Mouse (Mus musculus): ENCODE measurements at regions not wholly inside any gene's neighbourhood (a gene's known extent, or its start where the extent isn't known, plus 50 kb on each side); places are given as distances from the start of the nearest gene placed in this dataset.

GRCm38 (mm10) chr11:71976724-71977481 lies 60.4 kb downstream of the Aipl1 start:
- DNase-seq: no peak

DNA sequence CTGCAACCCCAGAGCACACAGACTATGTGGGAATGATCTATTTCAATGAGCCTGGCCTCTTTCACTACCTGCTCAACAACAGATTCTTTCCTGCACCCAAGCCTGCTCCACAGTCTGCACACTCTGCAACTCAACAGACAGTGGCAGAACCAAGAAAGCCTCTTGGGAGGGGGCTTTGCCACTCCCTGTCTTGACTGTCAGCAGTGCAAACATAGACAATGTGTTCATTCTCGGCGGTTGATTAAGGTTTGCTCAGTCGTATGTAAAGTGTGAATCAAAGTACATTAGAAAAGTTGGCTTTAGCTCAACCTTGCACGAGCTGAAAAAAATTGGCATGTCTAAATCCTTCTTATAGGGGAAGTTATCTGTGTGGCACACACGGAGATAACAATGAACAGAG lies 66.0 kb downstream of the Aipl1 start:
- no peak for DNase-seq

DNA sequence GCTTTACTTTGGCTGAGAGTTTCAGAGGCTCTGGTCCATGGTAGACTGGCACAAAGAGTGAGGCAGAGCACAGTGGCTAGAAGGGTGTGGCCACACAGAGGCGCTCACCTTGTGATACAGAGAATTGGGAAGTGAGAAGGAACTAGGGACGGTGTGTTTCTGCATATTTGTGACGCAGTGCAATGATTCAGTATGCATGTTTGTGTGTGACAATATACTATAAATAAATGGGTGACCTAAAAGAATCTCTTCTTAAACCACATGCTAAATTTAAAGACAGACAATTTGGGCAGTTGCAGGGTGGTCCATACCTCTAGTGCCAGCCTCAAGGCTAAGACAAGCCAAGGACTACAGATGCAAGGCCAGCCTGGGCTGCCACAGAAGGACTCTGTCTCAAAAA lies 75.0 kb downstream of the Aipl1 start:
- no peak for DNase-seq

DNA sequence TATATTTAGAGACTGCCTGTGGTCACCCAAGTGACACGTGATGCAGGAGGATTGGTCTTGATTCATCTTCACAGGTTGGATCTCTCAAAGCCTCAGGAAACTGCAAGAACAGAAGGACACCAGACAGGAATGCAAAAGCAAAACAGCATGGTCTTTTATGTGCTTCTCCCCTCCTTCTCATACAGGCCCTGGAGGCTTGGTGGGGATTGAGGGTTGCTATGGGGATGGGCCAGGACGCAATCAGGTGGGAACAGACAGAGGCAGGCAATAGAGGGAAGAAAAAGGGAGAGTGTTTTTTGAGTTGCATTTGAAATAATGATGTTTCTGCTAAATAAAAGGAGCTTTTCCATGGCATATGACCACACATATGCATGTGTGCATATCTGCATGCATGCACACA lies 84.8 kb downstream of the Aipl1 start:
- no peak for DNase-seq

- no peak for DNase-seq
These were observed 90.1 kb downstream of the Aipl1 start for GRCm38 (mm10) chr11:71947161-71947560.

DNA sequence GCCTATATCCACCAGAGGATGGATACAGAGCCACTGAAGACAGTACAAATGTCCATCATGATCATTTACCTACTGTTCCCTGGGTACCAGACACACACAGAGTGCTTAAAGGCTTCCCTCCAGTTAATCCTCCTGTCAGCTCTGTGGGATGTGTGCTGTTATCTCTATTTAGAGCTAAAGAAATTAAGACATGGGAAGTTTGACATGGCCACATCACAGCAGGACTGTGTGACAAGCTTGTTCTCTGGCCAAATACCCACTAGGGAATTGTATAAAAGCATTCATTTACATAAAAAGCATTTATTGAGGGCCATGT lies 92.3 kb downstream of the Aipl1 start:
- DNase-seq: no peak

DNA sequence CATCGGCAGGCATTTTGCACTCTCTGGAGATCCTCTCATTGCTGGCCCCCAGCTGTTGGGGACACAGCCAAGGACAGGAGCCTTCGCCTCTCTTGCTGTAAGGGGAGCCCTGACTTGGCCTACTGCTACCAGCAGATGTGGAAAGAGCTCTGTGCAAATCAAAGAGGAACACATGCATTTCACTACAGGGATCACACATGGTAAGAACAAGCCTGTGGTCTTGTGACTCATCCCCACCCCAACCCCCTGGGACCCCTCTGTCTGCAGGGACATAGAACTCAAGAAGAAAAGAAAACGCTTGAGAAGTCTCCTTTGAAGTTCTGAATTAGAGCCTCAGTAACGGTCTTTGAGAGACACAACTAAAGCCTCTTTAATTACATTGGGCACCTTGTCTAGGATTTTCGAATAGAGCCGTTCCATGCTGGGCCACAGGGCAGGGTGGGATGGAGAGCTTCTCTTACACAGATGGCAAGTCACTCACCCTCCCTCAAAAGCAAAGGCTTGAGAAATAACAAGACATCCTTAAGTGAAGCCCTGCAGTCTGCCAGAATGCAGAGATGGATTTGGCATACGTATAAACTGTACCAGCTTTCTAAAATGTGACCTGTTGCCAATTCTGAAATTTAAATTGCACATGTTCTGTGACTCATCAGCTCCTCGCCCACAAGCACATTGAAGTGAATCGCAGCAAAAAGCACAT lies 92.8 kb downstream of the Aipl1 start:
- DNase-seq: no peak

GRCm38 (mm10) chr11:71943512-71943911 lies 93.8 kb downstream of the Aipl1 start:
- DNase-seq: no peak

GRCm38 (mm10) chr11:71939066-71939465 lies 98.2 kb downstream of the Aipl1 start:
- no peak for DNase-seq

DNA sequence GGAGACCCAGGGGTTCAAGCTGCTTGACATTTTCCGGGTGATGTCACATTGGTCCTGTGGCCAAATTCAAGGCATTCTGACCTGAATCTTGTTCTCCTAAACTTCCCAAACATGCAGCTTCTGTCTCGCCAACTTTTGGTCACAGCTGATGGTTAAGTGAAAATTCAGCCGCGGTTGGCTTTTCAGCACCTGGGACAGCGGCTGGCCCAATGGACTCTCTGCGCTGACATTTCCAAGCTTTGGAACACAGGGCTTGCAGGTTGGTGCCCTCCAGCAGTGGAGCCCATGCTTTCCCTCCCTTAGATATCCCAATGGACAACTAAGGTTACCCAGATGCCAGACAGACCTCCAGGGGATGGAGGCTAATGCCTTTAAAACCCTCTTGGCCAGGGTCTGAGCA lies 100.2 kb downstream of the Aipl1 start:
- DNase-seq: peak; percentile 22

DNA sequence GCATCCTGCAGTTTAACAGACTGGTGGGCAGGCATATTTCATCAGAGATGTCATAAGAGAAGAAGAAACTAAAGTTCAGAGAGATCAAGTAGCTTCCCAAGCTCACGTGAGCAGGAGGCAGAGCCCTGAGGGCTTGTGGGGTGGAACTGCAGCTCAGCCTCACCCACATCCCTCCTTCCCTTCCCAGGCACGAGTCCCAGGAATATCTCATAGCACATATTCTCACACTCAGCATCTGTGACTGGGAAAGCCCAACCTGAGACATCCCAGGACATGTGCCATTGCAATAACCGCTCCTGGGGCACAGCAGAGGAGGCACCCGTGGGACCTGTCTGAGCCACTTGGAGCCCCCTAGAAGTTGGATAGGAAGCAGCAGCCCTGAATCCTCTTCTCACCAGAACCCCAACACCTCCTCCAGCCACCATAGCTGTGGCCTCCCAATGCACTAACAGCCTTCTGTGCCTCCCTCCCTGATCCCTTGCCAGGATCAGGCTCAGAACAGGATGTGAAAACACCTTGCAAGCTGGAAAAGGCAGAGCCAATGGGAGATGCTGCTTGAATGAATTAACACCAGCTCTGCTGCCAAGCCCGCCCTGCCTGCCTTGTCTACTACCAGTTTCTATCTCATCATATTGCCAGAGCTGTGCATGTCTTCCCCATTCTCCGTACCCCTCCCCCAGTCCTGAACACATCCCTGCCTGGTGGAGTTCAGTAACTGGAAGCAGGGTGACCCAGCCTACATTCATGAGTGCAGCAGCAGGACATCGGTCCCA lies 107.4 kb downstream of the Aipl1 start:
- no peak for DNase-seq

DNA sequence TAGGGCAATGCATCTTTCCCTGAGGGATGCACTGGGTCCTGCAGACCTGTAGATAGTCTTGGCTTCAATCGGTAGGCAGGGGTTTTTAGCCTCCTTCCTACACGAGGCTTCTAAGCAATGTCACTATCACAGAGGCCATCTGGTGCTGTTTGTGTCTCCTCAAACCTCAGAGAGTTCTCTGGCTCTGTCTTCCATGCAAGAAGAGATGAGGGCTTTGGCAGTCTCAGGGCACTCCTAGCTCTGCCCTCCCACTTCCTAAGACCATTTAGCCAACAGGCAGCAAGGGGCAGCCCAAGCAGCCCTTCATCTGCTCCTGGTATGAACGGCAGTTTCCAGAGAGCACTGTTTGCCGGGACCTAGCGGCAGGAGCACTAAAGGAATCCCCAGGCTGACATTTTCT lies 122.6 kb downstream of the Aipl1 start:
- no peak for DNase-seq

- DNase-seq: peak; percentile 22
These were observed 124.7 kb downstream of the Aipl1 start for GRCm38 (mm10) chr11:71912626-71913025.

DNA sequence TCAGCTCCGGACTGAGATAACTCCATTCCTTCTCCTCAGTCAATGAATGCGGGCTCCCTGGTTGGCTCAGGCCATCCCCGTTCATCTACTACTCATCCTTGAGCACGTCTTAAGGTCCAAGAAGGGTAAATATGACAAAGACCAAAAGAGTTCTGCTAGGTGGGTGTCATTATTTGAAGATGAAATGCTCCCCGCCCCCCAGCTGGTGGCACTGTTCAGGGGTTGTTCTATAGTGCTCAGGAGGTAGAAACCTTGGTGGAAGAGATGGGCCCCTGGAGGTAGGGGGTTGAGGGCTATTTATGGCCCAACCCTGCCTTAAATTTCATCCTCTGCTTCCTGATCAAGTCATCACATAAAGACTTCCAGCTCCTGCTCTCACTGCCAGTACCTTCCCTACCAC lies 126.0 kb downstream of the Aipl1 start:
- no peak for DNase-seq

GRCm38 (mm10) chr11:71908616-71909015 lies 128.7 kb downstream of the Aipl1 start:
- DNase-seq: no peak

DNA sequence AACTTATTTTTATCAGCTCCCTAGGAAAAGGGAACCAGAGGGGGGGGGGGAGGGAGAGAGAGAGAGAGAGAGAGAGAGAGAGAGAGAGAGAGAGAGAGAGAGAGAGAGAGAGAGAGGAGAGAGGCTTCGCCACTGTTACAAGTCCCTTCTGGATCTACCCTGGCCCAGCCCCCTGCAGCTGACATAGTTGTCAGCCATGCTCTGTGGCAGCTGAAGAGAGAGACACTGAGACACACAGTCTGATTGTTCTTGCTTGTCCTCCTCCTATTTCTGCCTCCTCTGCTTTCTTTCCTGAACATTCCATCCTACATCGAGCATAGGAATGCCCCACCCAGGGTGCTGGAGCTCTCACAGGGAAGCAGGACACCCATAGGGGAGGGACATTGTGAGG lies 134.3 kb downstream of the Aipl1 start:
- no peak for DNase-seq

DNA sequence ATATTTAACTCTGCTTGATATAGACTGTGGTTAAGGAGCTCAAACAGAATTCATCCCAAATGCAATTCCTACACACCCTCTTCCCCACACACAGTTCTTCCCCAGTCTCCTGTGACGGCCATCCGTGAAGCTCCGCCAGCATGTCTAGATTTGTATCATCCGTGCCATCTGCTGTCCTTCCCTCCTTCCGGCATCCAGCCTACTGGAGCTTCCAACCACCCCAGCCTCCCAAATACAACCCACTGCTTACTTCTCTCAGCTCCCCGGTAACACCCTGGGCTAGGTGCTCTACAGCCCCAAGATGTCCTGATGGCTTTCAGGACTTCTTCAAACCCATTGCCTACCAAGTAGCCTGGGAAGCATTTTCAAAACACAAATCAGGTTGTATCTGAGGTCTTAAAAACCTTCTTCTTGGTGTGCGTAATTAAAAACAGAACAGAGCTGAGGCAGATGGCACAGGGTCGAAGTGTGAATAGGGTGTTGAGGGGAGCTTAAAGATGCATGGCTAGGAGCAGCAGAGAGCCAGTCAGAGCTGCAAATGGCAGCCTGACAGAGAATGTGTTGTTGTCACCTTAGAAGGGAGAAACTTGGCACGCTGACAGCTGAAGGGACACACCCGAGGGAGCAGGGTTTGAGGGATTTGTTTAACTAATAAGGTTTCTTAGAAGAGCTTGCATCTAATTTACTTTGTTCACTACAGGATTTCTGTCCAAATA lies 134.8 kb downstream of the Aipl1 start:
- no peak for DNase-seq

GRCm38 (mm10) chr11:71900816-71901215 lies 136.5 kb downstream of the Aipl1 start:
- no peak for DNase-seq

DNA sequence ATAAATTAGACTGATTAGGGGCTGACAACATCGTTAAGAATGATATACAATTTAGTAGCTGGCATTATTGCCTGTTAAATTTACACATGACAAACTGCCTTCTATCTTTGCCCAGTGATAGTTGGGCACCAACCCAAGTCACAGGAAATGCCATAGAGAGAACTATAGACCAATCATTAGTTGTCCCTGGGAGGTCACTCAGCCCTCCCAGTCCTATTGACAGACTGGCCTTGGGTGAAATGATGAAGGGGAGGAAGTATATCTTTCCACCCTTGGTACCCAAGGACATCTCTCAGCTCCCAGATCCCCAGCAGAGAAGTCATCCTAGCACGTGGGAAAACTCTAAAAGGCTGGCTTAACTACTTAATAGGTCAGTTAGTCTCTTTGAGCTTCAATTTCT lies 139.8 kb downstream of the Aipl1 start:
- DNase-seq: peak; percentile 23

DNA sequence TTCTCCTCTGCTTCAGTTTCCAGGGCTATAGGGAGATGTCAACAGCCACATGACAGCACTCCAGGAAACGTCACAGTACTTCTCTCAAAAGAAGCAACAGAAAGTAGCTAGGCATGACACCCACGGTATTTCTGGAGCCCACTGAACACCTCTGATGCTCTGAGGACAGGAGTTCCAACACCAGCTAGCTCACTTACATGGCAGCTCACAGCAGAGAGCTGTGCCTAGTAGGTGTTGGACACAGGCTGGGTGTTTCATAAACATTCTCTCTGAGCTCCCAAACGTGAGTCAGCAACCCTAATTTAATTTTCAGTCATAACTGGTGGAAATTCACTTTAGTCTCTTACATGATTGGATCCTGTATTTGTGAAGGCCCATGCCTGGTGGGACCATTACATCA lies 140.2 kb downstream of the Aipl1 start:
- no peak for DNase-seq

GRCm38 (mm10) chr11:71891181-71891580 lies 141.5 kb downstream of the Wscd1 start:
- DNase-seq: no peak

DNA sequence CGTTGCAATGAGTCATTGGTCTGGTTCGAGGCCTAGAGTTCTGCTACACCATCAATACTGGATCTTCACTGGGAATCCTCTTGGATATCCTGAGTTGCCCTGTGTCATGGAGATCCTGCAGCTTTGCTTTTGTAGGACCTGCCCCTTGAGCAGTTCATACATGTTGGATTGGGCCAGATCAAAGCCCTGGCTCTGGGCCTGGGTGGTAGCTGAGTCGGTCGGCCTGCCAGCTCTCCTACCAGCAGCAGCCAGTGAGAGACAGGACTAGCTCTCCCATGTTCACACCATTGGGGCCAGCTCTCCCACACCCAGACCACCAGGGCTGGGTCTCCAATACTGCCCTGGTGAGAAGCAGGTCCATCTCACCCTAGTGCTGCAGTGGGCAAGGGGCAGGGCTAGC lies 139.4 kb downstream of the Wscd1 start:
- DNase-seq: no peak

- DNase-seq: no peak
These were observed 137.5 kb downstream of the Wscd1 start for GRCm38 (mm10) chr11:71887211-71887610.
